Mouse (Mus musculus) thymus, adult 2 months (tissue): ENCODE data around the gene Gm17482. TPM values are rescaled to one million over a fixed set of nuclear protein-coding genes. Genes with fewer than 3 reads are reported as not detected.

Experiments
- DNase-seq: peaks from one replicate; pipeline ENCODE4 v3.0.0; 2021
- H3K27ac ChIP-seq: fragments of 200-500 bp; 2 replicates; pipeline ENCODE4 v1.5.1; 2012; ENCODE audit warnings: low read length, control low read depth; ENCODE audit not compliant: control insufficient read depth, insufficient read depth
- H3K27me3 ChIP-seq: fragments of 200-500 bp; 2 replicates; pipeline ENCODE4 v1.6.1; 2012; ENCODE audit warnings: mild to moderate bottlenecking, low read length, moderate library complexity, mixed read lengths; ENCODE audit not compliant: control insufficient read depth, insufficient read depth
- H3K36me3 ChIP-seq: fragments of 200-500 bp; 2 replicates; pipeline ENCODE4 v1.6.1; 2012; ENCODE audit warnings: mild to moderate bottlenecking, low read length, moderate library complexity; ENCODE audit not compliant: control insufficient read depth, insufficient read depth
- H3K4me1 ChIP-seq: fragments of 200-500 bp; replicated peaks from 2 replicates; pipeline ENCODE4 v1.6.1; 2012; ENCODE audit warnings: low read length; ENCODE audit not compliant: control insufficient read depth, insufficient read depth
- H3K4me3 ChIP-seq: fragments of 200-500 bp; 2 replicates; pipeline ENCODE4 v1.5.1; 2012; ENCODE audit warnings: mild to moderate bottlenecking, low read length, control low read depth, moderate library complexity; ENCODE audit not compliant: control insufficient read depth, insufficient read depth
- CTCF ChIP-seq: fragments of 200-500 bp; IDR thresholded peaks from 2 replicates; pipeline ENCODE4 v1.5.1; 2012; ENCODE audit warnings: mild to moderate bottlenecking, control low read depth, low read length, moderate library complexity, borderline replicate concordance; ENCODE audit not compliant: control insufficient read depth, poor library complexity, insufficient read depth; ENCODE audit errors: extremely low read depth
- POLR2A ChIP-seq: fragments of 200-500 bp; IDR thresholded peaks from 2 replicates; pipeline ENCODE4 v1.6.1; 2012; ENCODE audit warnings: mild to moderate bottlenecking, low read length, control low read depth, moderate library complexity; ENCODE audit not compliant: control insufficient read depth, poor library complexity, insufficient read depth; ENCODE audit errors: extremely low read depth
- WGBS: fragments of 180-500 bp; shearing (Covaris S2); methylation state at CpG from one replicate; pipeline ENCODE4 v1.1.7; 2018; 5-methylcytosine and 5-hydroxymethylcytosine counted together
- polyA plus RNA-seq: library from polyadenylated mRNA; depleted of rRNA; stranded (reverse); fragments of >200 nt; gene quantifications from 2 replicates; pipeline ENCODE4 v1.2.3, GENCODE M21; 2012; rRNA removed

The Gm17482 gene
- polyA plus RNA-seq, 1 experiment, result not detected

- H3K4me1 ChIP-seq, result no peaks in the 10 kb centered on the region
These were observed 66.7 kb downstream of the Gm17482 start for GRCm38 (mm10) chr6:115293877-115294276.

GRCm38 (mm10) chr6:115307134-115307533, 80.0 kb downstream of the Gm17482 start:
- no peaks in the 10 kb centered on the region for H3K27me3 ChIP-seq
- no peak overlapping the region for H3K27ac ChIP-seq
- 83% methylated on average over 2 of the region's 2 CpGs for WGBS
- TF ChIP-seq CTCF, result no peak
- TF ChIP-seq POLR2A, result no peak
- H3K4me1 ChIP-seq, result no peaks in the 10 kb centered on the region
- no peak overlapping the region for H3K4me3 ChIP-seq
- no peaks in the 10 kb centered on the region for H3K36me3 ChIP-seq
- DNase-seq, result no peak

More at GRCm38 (mm10) chr6:115293877-115294276, 66.7 kb downstream of the Gm17482 start:
- no peak for DNase-seq
- Histone ChIP-seq H3K4me3 (no peak overlapping the region), H3K27me3 (no peaks in the 10 kb centered on the region), H3K36me3 (no peaks in the 10 kb centered on the region), H3K27ac (no peak overlapping the region)
- no peak for TF ChIP-seq POLR2A
- no peak for TF ChIP-seq CTCF
- WGBS, result 92% methylated on average over 2 of the region's 2 CpGs

Other genes starting within 250 kb of the Gm17482 start
- gene Tamm41, start 189.5 kb upstream of the Gm17482 start, polyA plus RNA-seq, result 42.8 and 48.2 TPM in 2 replicates
- 1.7 and 2.1 TPM in 2 replicates for gene Syn2, start 92.4 kb upstream of the Gm17482 start, polyA plus RNA-seq
- 2.3 and 4.2 TPM in 2 replicates for gene Timp4, start 24.9 kb downstream of the Gm17482 start, polyA plus RNA-seq
- gene Pparg, start 133.6 kb downstream of the Gm17482 start, polyA plus RNA-seq, result 9.4 and 10.5 TPM in 2 replicates